Mouse (Mus musculus): ENCODE data around the gene Cdk12.

Cdk12 gene

DNA sequence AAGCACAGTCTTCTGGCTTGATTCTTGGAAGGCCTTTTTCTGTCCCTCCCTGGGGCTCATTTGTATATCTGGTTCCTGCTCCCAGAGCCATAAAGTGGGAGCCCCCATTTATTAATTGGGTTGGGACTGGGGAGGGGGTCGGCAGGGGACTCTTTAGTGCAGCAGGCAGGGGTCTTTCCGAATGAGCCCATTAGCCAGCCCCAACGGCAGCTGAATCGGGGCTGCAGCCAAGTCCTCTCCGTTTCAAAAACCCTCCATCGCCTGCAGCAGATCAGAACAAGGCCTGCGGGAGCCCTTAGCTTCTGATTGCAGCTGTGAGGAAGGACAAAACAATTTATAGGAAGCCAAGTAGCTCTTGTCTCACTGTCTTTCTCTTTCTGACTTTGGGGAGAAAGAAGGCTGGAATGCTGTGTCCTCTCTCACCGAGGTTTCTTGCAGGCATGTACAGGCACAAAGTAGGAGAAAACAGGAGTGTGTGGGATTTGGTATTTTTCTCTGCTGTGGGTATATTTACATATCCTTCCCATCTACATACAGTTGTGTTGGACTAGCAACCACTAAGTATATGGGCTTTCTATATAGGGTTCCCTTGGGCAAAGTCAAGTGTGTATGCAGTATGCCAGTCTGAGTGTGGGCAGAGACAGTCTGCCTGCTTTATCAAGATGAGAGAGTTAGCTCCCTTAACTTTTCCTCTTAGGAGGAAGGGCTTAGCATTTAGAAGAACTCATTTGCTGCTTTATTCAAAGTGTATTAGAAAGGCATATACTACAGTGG lies 58.0 kb downstream of the Cdk12 start:
- DNase-seq (ENCODE audit: low spot score in 2 of 2) = no peak

DNA sequence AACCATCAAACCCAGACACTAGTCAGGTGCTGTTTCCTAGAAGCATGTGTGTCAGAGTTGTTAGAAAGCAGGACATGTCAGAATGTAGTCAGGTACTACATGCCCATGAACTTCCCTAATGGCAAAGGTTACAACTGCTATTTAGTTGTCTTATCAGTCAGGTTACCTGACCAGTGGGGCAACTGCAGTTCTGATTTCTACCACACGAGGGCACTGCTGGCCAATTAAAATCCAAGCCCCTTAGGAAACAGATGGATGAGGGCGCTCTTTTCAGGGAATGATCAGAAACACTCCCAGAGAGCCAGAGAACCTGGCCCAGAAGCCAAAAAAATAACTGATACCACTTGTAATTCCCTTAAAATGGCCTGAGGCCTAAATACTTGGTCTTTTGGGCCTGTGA lies 62.2 kb downstream of the Cdk12 start:
- DNase-seq (ENCODE audit: low spot score in 2 of 2) = peak; percentile 33 to 68

DNA sequence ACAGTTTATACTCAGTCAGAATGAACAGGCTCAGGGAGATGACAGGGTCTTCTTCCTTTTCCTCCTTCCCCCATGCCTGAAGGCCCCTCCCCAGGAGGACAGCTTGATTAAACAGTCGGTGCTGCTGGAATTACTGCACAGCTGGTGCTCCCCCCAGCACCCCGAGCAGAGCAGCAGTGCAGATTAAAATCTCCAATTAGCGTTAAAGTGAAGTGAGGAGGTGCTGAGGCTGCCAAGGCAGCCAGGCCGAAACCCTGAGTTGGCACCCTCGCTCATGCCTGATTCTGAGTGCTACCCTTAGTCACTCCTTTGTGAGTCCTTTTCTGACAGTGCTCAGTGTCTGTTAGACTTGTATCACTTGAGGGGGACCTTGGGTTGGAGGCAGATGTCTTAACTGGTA lies 63.0 kb downstream of the Cdk12 start:
- no peak for DNase-seq (ENCODE audit: low spot score in 2 of 2)

DNA sequence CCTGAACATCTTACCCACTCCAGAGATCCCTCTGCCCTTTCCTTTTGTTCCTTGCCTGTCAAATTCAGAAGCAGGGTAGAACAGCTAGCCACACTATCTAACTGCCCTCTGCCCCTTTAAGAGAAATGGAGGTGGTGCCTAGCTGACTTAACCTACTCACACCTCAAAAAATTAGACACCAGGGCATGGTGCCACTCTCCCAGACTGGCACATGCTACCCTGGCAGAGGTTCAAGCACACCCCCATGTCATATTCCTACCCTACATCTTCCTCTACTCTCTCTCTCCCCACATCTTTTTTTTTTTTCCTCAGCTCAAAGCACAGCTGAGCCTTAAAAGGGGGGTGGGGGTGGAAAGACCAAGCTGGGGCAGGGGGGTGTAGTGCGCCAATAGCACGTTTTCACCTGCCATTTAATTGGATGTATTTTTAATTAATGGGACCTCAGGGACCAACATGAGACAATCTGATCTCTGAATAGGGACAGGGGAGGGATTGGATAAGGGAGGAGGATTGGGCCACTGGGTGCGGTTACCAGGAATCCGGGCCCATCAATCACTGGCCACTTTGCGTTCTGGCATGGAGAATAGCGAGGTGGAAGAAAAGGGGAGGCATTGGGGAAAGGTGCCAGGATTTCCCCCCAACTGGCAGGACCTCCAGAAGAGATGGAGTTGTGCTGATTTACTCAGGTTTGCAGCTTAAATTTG lies 64.0 kb downstream of the Cdk12 start:
- no peak for DNase-seq (ENCODE audit: low spot score in 2 of 2)

DNA sequence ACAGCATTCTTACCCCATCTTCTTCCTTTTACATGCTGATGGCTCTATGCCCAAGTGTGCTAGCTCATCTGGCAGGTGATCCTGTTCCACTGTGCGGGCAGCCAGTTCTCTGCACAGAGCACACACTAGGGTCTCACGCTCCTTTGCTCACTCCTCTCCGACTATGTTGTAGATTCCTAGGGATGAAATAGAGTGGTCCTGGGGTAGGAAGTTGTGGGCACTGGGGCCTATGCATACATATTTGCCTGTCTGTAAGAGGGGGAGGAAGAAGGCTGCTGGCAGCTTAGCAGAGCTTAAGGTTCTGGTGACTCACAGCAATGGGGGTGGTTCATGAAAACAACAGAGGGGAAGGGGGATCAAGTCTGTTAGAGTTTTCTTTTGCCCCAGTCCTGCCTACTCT lies 67.2 kb downstream of the Cdk12 start:
- DNase-seq (ENCODE audit: low spot score in 2 of 2) = no peak

DNA sequence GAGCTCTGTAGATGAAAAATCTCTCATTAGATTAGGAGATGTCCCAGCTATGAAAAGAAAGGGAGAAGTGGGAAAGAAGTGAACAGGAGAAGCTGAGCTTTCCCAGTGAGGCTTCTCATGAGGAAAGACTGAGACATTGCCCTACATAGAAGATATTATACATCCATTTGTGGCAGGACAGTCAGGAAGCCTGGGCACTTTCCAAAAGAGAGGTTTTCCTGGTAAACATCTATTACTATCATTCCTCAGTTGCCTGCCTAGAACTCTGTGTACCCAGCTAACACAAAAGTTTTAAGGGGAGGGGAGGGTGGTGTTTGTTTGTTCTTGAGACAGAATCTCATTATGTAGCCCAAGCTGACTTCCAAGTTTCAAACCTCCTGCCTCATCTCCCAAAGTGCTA lies 67.6 kb downstream of the Cdk12 start:
- no peak for DNase-seq (ENCODE audit: low spot score in 2 of 2)

DNA sequence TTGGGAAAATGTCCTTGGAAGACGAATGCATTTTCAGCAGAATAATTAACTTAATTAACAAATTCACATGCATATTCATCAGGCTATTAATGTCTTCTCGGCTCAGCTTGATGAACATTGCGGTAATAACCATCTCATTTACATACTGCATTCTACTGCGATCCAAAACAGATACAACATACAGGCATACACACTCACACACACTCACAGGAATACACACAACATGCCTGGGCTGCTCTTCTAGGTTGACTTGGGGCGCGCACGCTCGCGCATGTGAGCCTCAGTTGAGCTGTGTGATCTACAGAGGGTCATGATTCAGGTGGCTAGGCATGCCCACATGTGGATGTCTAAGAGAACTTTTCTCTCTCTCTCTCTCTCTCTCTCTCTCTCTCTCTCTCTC lies 80.9 kb downstream of the Cdk12 start:
- no peak for DNase-seq (ENCODE audit: low spot score in 2 of 2)

DNA sequence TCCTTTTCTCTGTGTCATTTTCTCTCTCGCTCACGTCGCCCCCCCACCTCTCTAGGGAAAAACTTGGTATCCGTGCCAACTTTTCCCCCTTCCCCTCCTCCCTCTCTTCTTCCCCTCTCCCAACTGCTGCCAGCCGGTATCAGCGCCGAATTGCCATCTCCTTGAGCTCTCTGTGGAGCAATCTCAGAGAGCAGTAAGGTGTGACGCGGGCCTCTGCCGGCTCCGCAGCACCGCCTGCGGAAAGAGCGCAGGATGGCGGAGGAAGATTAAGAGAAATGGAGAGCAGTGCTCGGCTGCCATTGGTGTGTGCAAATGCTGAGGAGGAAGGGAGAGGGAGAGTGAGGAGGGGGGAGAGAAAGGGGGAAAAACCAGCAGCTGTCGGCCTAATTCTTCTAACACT lies 81.4 kb downstream of the Cdk12 start:
- no peak for DNase-seq (ENCODE audit: low spot score in 2 of 2)

DNA sequence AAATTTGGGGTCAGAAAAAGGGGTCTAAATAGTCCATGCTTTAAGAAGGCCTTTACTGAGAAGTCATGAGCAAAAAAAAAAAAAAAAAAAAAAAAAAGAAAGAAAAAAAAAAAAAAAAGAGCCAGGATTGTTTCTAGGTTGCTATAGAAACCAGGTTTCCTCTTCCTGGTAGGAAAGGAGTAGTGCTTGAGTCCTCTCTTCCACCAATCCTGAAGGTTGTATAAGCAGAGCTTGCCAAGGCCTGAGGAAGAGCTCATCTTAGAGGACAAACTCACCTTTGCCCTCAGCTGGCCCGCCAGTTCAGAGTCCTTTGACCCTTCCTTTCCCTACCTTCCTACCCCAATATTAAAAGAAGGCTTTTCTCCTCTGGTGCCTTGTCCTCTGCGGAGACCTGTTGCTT lies 82.5 kb downstream of the Cdk12 start:
- DNase-seq (ENCODE audit: low spot score in 2 of 2) = no peak

DNA sequence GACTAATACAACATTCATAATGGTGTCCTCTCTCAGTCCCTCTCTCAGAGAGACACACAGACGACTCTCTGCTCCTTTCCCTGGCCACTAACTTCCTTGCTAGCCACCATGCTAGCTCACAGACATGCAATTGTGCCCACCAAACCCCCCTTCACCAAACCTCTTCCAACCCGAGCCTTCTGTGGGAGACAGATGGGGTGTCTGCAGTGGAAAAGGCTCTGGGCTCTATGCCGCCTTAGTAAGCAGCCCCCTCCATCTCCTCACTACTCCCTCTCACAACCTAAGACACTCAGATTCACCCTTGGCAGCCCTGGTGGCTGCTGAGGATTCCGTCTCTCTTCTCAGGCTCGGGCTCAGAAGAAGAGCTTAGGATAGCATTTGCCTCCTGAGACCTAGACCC lies 84.7 kb downstream of the Cdk12 start:
- no peak for DNase-seq (ENCODE audit: low spot score in 2 of 2)

DNA sequence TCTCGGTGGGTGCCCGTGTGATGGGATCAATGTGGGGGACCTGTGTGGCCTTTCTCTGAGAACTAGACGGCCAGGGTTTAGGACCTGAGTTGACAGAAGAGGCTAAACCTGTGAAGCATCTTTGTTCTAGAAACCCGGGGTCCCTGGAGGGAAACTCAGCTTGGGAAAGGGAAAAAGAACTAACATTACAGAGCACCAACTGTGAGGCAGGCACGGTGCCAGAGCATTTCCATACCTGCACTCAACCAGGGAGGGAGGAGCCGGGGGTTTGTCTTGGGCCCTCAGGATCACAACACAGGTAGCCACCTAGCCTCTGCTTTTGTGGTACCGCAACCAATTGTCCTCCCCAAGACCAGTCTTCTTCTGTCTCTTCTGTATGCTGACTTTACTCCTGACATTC lies 85.1 kb downstream of the Cdk12 start:
- DNase-seq (ENCODE audit: low spot score in 2 of 2) = no peak

DNA sequence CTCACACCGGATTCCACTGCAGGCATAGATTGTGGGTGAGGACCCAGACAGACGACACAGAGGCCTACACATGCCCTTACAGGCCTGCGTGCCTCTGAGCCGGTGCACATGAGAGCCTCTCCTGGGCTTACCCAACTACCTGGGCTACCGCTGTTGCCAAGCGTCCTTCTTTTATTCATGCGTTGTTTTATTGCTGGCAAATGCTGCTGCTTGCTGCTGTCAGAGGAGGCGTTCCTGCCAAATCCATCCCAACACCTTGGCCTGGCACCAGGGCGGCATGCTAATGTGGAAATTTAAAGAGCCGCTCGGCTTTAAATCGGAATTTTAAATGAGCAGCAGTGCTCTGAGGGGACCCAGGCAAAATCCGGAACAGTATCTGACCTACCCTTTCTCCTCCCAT lies 87.0 kb downstream of the Cdk12 start:
- DNase-seq (ENCODE audit: low spot score in 2 of 2) = no peak

DNA sequence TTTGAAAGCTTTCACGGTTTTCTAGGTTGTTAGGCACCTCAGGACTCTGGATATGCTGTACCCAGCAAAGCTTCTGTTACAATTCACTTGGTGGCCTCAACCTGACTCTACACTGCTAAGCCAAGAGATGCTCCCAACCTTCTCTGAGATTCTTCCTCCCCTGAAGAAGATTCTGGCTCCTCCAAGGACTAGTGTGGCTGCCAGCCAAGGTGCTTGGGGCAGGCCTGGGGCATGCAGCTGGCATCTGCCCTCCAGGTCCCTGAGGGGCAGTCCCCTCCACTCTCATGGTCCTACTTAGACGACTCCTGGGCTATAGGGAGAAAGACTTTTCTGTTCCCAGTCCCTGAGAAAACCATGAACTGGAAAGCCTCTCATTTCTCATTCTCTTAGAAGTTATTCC lies 88.0 kb downstream of the Cdk12 start:
- DNase-seq (ENCODE audit: low spot score in 2 of 2) = no peak

DNA sequence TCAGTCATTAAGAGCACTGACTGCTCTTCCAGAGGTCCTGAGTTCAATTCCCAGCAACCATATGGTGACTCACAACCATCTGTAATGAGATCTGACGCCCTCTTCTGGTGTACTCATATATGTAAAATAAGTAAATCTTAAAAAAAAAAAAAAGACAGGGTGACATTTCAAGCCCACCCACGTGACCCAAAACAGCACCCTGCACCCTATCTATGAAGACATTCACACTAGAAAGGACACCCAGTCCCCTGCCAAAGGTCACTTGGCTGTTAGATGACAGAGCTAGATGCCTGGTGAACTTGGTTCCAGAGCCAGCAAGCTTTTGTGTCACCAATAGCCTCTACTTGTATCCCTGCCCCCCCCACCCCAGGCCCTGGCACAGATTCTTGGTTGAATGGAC lies 90.2 kb downstream of the Cdk12 start:
- no peak for DNase-seq (ENCODE audit: low spot score in 2 of 2)

DNA sequence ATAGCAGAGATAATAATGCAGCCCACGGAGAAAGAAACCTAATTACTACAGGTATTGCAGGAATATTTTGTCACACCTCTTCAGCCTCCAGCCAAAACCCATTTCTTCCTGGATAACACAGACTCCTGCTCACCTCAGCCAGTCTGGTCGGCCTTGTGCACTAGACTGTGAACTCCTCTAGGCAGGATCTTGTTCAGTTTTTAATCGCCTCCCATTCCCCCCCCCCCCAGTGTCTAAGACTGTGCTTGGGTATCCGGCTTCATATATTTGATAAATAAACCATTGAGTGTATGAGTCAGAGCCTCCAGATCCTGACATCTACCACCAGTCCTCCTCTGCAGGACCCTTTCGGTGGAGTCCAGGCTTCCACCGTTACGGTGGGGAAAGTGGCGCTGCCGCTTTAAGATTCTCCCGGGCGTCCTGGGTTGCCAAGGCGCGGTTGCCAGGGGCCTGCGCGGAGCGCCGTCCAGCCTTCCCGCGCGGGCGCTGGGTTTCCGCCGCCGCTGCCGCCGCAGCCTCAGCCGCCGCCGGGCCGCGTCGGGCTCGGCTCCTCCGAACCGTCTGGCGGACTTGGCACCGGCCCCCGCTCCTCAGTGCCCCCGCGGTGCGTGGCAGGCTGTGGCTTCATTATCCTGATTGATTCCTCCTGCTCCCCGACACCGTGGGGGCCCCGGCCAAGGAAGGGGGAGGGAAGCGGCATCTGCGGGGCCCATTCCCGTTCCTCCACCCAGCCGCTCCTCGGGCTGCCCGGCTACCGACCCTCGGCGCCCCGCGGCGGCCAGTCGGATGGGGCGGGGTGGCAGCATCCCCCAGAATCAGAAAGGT lies 91.5 kb downstream of the Cdk12 start:
- peak; percentile 32 to 42 for DNase-seq (ENCODE audit: low spot score in 2 of 2)

DNA sequence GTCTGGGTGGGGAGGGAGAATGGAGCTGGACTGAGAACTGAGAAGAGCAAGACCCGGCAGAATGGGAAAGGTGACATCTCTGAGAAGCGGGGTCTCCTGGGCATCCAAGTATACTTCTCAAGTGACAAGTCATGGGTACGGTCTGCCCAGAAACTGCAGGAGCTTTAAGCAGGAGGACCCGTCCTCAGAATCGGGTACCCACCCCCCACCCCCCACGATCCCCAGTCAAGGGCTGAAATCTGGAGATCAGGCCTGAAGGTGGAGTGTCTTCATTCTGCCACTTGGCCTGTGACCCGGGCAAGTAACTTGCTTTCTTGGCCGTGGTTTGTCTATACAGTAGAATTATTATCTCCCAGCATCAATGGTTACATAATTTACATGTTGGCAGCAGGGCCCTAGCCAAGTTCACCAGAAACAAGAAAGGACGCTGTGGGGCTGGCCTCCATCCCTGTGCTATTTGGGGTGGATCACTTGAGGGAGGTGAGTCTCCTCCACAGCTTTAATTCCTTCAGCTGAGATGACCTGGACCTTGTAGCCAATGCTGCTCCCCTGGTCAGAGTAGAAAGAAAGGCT lies 92.2 kb downstream of the Cdk12 start:
- no peak for DNase-seq (ENCODE audit: low spot score in 2 of 2)

DNA sequence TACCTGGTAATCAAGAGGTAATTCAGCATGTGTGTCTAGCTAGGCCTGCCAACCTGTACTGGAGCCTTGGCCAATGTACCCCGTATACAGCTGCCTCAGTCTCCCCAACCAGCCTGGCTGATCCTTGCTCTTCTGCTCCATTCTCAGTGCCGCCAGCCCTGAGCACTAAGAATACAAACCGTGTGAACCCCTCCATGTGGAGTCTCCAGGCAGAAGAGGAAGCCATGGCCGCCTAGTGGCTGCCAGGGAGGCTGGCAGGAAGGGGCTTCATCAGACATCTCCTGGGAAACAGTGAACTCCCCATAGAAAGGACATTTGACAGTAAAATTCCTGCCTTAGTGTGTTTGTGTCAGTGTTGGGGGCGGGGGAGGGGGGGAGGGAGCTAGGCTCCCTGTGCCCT lies 93.4 kb downstream of the Cdk12 start:
- DNase-seq (ENCODE audit: low spot score in 2 of 2) = no peak

DNA sequence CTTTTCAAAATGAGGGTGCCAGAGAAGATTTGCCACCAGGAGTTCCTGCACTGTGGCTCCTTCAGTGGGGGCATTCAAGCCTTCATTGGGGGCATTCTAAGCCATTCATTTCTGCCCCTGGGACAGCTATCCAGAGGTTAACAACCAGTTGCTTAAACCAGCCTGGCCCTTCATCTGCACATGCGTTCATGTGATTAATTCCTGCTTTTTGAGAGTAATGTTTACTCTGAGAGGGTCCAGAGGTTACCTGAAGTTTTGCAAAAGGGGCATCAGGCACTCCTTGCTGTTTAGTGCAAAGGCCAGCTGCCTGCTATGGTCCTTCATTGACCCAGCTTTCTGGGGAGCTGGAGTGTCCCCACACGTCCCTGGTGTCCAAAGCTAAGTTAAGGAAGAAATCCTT lies 94.1 kb downstream of the Cdk12 start:
- DNase-seq (ENCODE audit: low spot score in 2 of 2) = no peak

DNA sequence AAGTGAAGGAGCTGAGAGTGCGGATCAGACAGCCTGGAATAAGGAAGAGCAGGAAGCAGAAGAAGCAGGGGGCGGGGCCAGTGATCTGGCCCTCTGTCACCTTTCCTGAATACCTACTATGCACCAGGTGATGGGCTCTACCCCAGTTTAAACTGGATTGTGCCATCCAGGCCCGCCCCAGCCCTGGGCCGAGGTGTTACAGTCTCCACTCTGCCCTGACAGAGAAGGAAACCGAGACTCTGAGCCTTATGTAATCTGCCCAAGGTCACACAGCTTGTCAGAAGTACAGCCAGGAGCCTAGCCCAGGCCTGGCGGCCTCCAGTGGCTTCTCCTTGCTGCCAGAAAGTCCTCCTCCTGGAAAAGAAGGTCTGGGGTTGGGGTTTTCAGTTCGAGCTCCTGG lies 94.9 kb downstream of the Cdk12 start:
- DNase-seq (ENCODE audit: low spot score in 2 of 2) = peak; percentile 2 to 3

DNA sequence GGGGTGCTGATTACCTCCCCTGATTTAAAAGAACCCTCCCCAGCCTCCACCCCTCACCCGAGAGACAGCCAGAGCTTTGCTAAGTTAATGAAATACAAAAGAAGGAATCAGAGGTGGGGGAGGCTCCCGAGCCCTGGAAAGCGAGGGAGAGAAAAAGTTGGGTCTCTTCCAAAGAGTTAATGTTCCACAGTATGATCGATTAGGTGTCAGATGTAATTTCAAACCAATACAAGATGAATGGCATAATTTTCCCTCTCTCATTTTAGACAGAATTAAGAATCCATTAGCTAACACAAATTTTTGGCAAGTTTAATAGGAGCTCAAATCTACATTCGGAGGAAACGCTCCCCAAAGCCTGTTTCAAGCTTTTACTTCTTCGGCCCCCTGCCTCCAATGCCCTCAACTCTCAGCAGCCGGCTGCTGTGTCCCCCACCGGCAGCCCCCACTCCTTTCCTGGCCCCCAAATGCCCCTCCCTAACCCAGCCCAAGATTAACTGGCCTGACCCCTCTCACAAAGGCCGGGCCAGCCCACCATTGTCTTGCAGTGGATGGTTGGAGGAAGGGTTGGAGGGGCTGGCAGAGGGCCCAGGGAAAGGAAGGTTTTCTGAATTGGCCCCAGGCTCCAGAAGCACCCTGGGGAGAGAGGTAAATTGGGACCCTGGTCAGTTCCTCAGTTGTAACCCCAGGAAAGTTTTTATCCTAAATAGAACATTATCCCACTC lies 95.8 kb downstream of the Cdk12 start:
- DNase-seq (ENCODE audit: low spot score in 2 of 2) = peak; percentile 15 to 26

DNA sequence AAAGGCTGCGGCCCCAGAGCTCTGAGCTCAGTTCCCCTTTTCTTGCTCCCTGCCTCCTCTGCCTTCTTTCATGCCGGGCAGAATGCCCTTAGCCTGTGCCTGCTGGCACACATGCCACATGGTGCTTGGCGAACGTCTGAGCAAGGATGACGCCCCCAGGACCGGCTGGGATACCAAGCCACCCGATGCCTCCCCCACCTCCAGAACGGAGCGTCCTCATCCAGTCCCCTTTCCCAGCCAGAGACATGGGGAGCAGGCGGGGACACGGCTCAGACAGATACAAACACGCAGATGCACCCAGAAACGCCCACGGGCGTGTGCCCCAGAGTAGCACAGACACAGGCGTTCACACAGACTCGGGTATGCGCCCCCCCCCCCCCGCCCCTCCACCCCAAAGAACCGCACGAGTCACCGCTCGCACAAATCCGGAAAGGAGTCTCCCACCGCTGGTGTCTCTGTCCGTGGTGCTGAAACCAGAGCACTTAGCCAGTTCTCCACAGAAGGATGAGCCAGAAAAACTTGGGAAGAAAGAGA lies 111.0 kb downstream of the Cdk12 start:
- no peak for DNase-seq (ENCODE audit: low spot score in 2 of 2)
